Mouse (Mus musculus) left cerebral cortex, postnatal 14 days (tissue): ENCODE measurements around the gene Cmtm4. TPM values are rescaled to one million over a fixed set of nuclear protein-coding genes. Genes with fewer than 3 reads are reported as not detected.

ENCODE experiments used
- DNase-seq, 2 experiments: peaks; one replicate each; pipeline ENCODE4 v3.0.0; 2021 to 2022; ENCODE audit warnings: low spot score in 2 of 2, mixed read lengths in 1 of 2
- intact Hi-C: fragments of 180-260 bp; cut with DNase I; formaldehyde crosslinking; loops from one replicate; pipeline ENCODE4 v1.15.1; 2025
- long read RNA-seq, 2 experiments: library from polyadenylated mRNA; stranded (forward); transcript quantifications; one replicate each; pipeline ENCODE4 v2.0.0; 2021
- total RNA-seq, 2 experiments: library from RNA; stranded (reverse); gene quantifications; 2 replicates each; pipeline ENCODE4 v1.2.3; 2021

Cmtm4 gene
- 10 to 100 TPM; 71.3 to 72.9 TPM for total RNA-seq
- long read RNA-seq, experiment 1, full-length matches to known transcripts: 2 of 15 reads
- long read RNA-seq, experiment 1, partial matches to known transcripts: 0 of 15 reads
- long read RNA-seq, experiment 1, other reads (novel, unspliced or antisense): 13 of 15 reads
- long read RNA-seq, experiment 2, full-length matches to known transcripts: 1 of 10 reads
- long read RNA-seq, experiment 2, partial matches to known transcripts: 0 of 10 reads
- long read RNA-seq, experiment 2, other reads (novel, unspliced or antisense): 9 of 10 reads

- peak in 1 of 2 experiments; percentile 53 for DNase-seq
- intact Hi-C loops: no loop called here
Observed at GRCm38 (mm10) chr8:104395703-104396357, at the start of gene Cmtm4. Gene Cmtm4, minus strand, starts transcription at chr8:104395807.

GRCm38 (mm10) chr8:104445248-104445647 lies 49.6 kb upstream of the Cmtm4 start:
- intact Hi-C loops: no loop called here
- DNase-seq: no peak

GRCm38 (mm10) chr8:104443125-104443679 lies 47.6 kb upstream of the Cmtm4 start:
- intact Hi-C loops: loop anchor here (2.0 to 5.0 kb wide), 3 partner anchors 64 to 191 kb away; partner anchors contain the start of genes Cklf and Terb1

GRCm38 (mm10) chr8:104442299-104443124 lies 46.9 kb upstream of the Cmtm4 start, which contains the start of gene Dync1li2:
Gene Dync1li2, minus strand, starts transcription at chr8:104443047.
- DNase-seq: peak; percentile 93
- intact Hi-C loops: loop anchor here (2.0 to 5.0 kb wide), 3 partner anchors 65 to 190 kb away; partner anchors contain the start of genes Cklf and Terb1

More at GRCm38 (mm10) chr8:104443125-104443679, 47.6 kb upstream of the Cmtm4 start:
- DNase-seq: no peak

- intact Hi-C loops: loop anchor here (2.0 to 5.0 kb wide), 3 partner anchors 66 to 189 kb away; partner anchors contain the start of genes Cklf and Terb1
- peak; percentile 46 to 48 for DNase-seq
Observed at GRCm38 (mm10) chr8:104441613-104442012, 46.0 kb upstream of the Cmtm4 start.

GRCm38 (mm10) chr8:104439461-104439860 lies 43.9 kb upstream of the Cmtm4 start:
- DNase-seq: no peak
- intact Hi-C loops: no loop called here

GRCm38 (mm10) chr8:104437494-104438135 lies 42.0 kb upstream of the Cmtm4 start:
- no peak for DNase-seq
- intact Hi-C loops: no loop called here

GRCm38 (mm10) chr8:104436591-104436990 lies 41.0 kb upstream of the Cmtm4 start:
- DNase-seq: no peak
- intact Hi-C loops: no loop called here

GRCm38 (mm10) chr8:104436038-104436437 lies 40.4 kb upstream of the Cmtm4 start:
- peak; percentile 95 to 97 for DNase-seq
- intact Hi-C loops: no loop called here

GRCm38 (mm10) chr8:104434826-104435354 lies 39.3 kb upstream of the Cmtm4 start:
- intact Hi-C loops: no loop called here
- peak in 1 of 2 experiments; percentile 21 for DNase-seq

GRCm38 (mm10) chr8:104434275-104434674 lies 38.7 kb upstream of the Cmtm4 start:
- intact Hi-C loops: no loop called here
- no peak for DNase-seq

GRCm38 (mm10) chr8:104433191-104433842 lies 37.7 kb upstream of the Cmtm4 start:
- intact Hi-C loops: no loop called here

GRCm38 (mm10) chr8:104432656-104433055 lies 37.0 kb upstream of the Cmtm4 start:
- no peak for DNase-seq
- intact Hi-C loops: no loop called here

More at GRCm38 (mm10) chr8:104433191-104433842, 37.7 kb upstream of the Cmtm4 start:
- no peak for DNase-seq

- intact Hi-C loops: no loop called here
- DNase-seq: no peak
Observed at GRCm38 (mm10) chr8:104430230-104430629, 34.6 kb upstream of the Cmtm4 start.

GRCm38 (mm10) chr8:104427703-104428102 lies 32.1 kb upstream of the Cmtm4 start:
- intact Hi-C loops: no loop called here
- no peak for DNase-seq

- DNase-seq: no peak
- intact Hi-C loops: loop anchor here (5.0 kb wide), 1 partner anchor 95 kb away; no protein-coding TSS in a partner anchor
Observed at GRCm38 (mm10) chr8:104422313-104422712, 26.7 kb upstream of the Cmtm4 start.

- intact Hi-C loops: no loop called here
- DNase-seq: no peak
Observed at GRCm38 (mm10) chr8:104416022-104416421, 20.4 kb upstream of the Cmtm4 start.

- intact Hi-C loops: no loop called here
- no peak for DNase-seq
Observed at GRCm38 (mm10) chr8:104414204-104414603, 18.6 kb upstream of the Cmtm4 start.
